Mouse (Mus musculus): ENCODE measurements around the gene Nicn1.

Gene Nicn1

GRCm38 (mm10) chr9:108337848-108338550 is 47.8 kb downstream of the Nicn1 start:
- no peak for DNase-seq (ENCODE audit: low spot score in 2 of 2)

GRCm38 (mm10) chr9:108338551-108338885 is 48.3 kb downstream of the Nicn1 start:
- no peak for DNase-seq (ENCODE audit: low spot score in 2 of 2)

GRCm38 (mm10) chr9:108338886-108339781 is 48.9 kb downstream of the Nicn1 start, which contains the start of gene Gpx1:
Gene Gpx1, plus strand, starts transcription at chr9:108338903.
- DNase-seq (ENCODE audit: low spot score in 2 of 2), result peak; percentile 89 to 95

GRCm38 (mm10) chr9:108339886-108340257 is 49.6 kb downstream of the Nicn1 start:
- DNase-seq (ENCODE audit: low spot score in 2 of 2), result no peak

- DNase-seq (ENCODE audit: low spot score in 2 of 2), result no peak
Observed at GRCm38 (mm10) chr9:108340258-108341138, 50.3 kb downstream of the Nicn1 start.

GRCm38 (mm10) chr9:108341139-108341475 is 50.9 kb downstream of the Nicn1 start:
- DNase-seq (ENCODE audit: low spot score in 2 of 2), result no peak

- DNase-seq (ENCODE audit: low spot score in 2 of 2), result no peak
Observed at GRCm38 (mm10) chr9:108341801-108342200, 51.6 kb downstream of the Nicn1 start.

- no peak for DNase-seq (ENCODE audit: low spot score in 2 of 2)
Observed at GRCm38 (mm10) chr9:108342301-108342831, 52.1 kb downstream of the Nicn1 start.

- DNase-seq (ENCODE audit: low spot score in 2 of 2), result no peak
Observed at GRCm38 (mm10) chr9:108343331-108343730, 53.1 kb downstream of the Nicn1 start.

- no peak for DNase-seq (ENCODE audit: low spot score in 2 of 2)
Observed at GRCm38 (mm10) chr9:108343835-108344234, 53.6 kb downstream of the Nicn1 start.

- no peak for DNase-seq (ENCODE audit: low spot score in 2 of 2)
Observed at GRCm38 (mm10) chr9:108344471-108344870, 54.2 kb downstream of the Nicn1 start.

All from urinary bladder, postnatal 36 days (tissue).